Mouse (Mus musculus) bone marrow, adult 2 months (tissue): ENCODE measurements around the gene Rab33a. TPM values are rescaled to one million over a fixed set of nuclear protein-coding genes. Genes with fewer than 3 reads are reported as not detected.

Experiments used
- H3K27ac ChIP-seq: fragments of 200-500 bp; 2 replicates; pipeline ENCODE4 v1.5.1; 2012; ENCODE audit warnings: low read depth, mild to moderate bottlenecking, control low read depth, inconsistent platforms, low read length; ENCODE audit not compliant: control insufficient read depth, poor library complexity, insufficient read depth
- H3K4me1 ChIP-seq: fragments of 200-500 bp; 2 replicates; pipeline ENCODE4 v1.6.1; 2011; ENCODE audit warnings: low read length; ENCODE audit not compliant: control insufficient read depth, insufficient read depth
- H3K4me3 ChIP-seq: fragments of 200-500 bp; replicated peaks from 2 replicates; pipeline ENCODE3; 2011; ENCODE audit warnings: mild to moderate bottlenecking, low read depth, low read length, control low read depth; ENCODE audit not compliant: control insufficient read depth
- CTCF ChIP-seq: fragments of 200-500 bp; IDR thresholded peaks from 2 replicates; pipeline ENCODE4 v1.5.1; 2011; ENCODE audit warnings: low read length, control low read depth; ENCODE audit not compliant: control insufficient read depth, insufficient read depth
- POLR2A ChIP-seq: fragments of 200-500 bp; IDR thresholded peaks from 2 replicates; pipeline ENCODE4 v1.6.1; 2011; ENCODE audit warnings: low read depth, mild to moderate bottlenecking, control low read depth, low read length, borderline replicate concordance; ENCODE audit not compliant: control insufficient read depth
- WGBS: fragments of 180-500 bp; shearing (Covaris S2); methylation state at CpG from one replicate; pipeline ENCODE4 v1.1.7; 2018; 5-methylcytosine and 5-hydroxymethylcytosine counted together
- polyA plus RNA-seq: library from polyadenylated mRNA; stranded (reverse); fragments of >200 nt; gene quantifications from 2 replicates; pipeline ENCODE4 v1.2.4, GENCODE M21; 2011; ENCODE audit warnings: low replicate concordance; ENCODE audit not compliant: missing spikeins, insufficient read depth, insufficient read length

Gene Rab33a
- polyA plus RNA-seq: 1.3 TPM in 1 of 2 replicates, not detected in the other

DNA sequence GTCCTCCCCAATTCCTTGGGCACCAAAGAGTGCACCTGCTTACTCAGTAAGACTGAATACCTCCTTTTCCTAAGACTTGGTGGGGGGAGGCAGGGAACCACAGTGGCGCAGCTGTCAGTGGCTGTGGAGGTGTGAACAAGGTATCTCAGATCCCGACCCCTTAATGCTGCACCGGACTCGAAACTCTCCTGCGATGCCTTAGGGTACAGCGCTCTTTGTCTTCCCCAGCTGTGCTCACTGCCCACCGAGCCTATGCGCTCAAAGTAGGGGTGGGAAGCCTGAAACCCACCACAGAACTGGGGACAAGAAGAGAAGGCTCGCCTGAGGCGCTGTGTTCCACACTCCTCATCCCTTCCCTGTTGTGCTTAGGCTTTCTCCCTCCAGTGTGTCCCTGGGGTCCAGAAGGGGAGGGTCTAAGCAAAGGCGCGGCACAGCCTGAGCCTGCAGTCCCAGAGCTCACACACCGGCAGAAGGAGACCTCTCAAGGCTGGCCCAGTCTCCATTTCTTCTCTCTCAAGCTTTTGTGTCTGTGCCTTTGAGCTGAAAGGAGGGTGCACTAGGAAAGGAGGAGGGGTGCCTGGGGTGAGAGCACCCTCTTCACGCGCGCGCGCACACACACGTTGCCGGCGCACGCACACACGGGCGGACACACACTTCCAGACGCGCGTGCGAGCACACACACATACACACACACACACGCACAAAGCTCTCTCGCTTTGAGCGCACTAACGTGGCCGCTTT is at the start of gene Rab33a:
Gene Rab33a (plus strand): TSS at position 478 of the 741 bp plus-strand sequence.
- TF ChIP-seq POLR2A (no peak), CTCF (no peak)
- H3K27ac ChIP-seq: no peak within 1 kb of the TSS; the same call in 1 of the 2 replicates
- peak within 1 kb of the TSS; percentile 39 for H3K4me3 ChIP-seq
- no peaks in the 10 kb centered on the region; the same call in 1 of the 2 replicates for H3K4me1 ChIP-seq
- WGBS: 20% methylated on average over 33 of the region's 33 CpGs

DNA sequence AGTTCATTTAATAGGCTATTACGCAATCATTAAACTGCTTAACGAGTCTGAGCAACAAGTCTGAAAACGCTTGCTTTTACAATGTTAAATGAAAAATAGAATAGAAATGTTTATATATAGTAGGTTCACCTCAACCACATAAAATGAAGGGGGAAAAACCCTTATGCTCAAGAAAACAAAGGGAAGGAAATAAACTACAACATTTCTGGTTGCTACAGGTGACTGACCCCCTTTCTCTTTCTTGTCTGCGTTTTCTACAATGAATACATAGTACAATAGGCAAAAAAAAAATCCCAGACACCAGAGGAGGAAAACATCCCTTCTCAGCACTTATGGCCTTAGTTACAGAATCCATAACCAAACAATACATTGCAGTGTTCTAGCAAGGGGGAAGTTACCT is 38.0 kb upstream of the Rab33a start:
- no peak overlapping the region for H3K27ac ChIP-seq
- TF ChIP-seq CTCF (no peak), POLR2A (no peak)
- no peak overlapping the region for H3K4me3 ChIP-seq
- H3K4me1 ChIP-seq: no peaks in the 10 kb centered on the region
- 54% methylated on average over 4 of the region's 4 CpGs for WGBS

- 81% methylated on average over 7 of the region's 7 CpGs for WGBS
- H3K4me1 ChIP-seq: no peaks in the 10 kb centered on the region
- no peak overlapping the region for H3K27ac ChIP-seq
- no peak for TF ChIP-seq POLR2A
- TF ChIP-seq CTCF: no peak
- H3K4me3 ChIP-seq: no peak overlapping the region
Measured at GRCm38 (mm10) chrX:48481687-48482086, 37.4 kb upstream of the Rab33a start.

DNA sequence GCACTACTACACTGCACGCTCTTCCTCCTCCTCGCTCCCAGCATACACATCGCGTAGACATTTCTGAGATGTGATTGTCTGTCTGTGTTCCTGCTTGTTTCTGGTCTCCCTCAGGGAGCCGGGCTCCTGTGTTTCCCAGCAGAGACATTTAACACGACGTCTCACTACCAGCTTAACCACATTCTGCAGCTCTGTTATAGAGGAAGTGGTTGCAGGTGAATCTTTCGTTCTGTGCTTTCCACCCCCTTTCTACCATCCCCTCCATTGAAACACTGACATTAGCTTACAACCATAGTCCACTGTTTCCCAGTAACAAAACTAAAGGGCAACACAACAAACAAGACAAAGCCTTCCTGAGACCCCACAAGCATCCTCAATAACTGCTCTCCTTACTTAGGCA is 25.3 kb upstream of the Rab33a start:
- Histone ChIP-seq H3K4me3 (no peak overlapping the region), H3K27ac (no peak overlapping the region), H3K4me1 (no peaks in the 10 kb centered on the region)
- WGBS: 62% methylated on average over 8 of the region's 8 CpGs
- no peak for TF ChIP-seq POLR2A
- no peak for TF ChIP-seq CTCF

DNA sequence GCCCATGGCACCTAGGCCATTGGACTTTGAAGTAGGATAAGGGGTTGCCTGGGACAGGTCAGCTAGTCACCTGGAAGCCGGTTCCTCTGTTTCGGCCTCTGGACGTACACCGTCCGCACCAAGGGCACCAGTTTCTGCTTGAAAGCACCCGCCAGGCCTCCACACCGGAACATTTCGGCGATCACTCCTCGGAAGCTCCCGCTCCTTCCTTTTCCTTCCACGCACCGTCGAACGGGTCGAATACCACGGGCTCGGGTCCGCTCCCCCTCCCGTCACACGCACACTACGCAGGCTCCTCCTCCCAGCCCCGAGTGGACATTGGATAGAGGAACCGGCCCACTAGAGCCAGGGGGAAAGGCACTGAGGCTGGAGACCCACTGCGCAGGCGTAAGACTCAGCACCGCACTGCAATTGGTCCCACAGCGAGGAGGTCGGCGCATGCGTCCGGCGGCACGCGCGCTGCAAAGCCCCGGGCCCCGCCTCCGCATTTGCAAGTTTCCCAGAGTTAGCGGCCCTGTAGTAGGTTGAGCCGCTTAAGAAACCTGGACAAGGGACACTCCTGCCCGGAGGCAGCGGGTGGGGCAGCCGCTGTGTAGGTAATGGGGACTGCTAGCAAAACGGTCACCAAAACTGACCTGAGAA is 5.8 kb upstream of the Rab33a start, which contains the start of gene Aifm1:
Gene Aifm1 (minus strand): TSS at position 398 of the 642 bp plus-strand sequence.
- TF ChIP-seq CTCF (no peak), POLR2A (peak; percentile 56; the same call in 1 of the 2 replicates)
- no peaks in the 10 kb centered on the region; the same call in 1 of the 2 replicates for H3K4me1 ChIP-seq
- peak within 1 kb of the TSS; percentile 87 for H3K4me3 ChIP-seq
- WGBS: 12% methylated on average over 45 of the region's 45 CpGs
- peak within 1 kb of the TSS; percentile 30 for H3K27ac ChIP-seq

DNA sequence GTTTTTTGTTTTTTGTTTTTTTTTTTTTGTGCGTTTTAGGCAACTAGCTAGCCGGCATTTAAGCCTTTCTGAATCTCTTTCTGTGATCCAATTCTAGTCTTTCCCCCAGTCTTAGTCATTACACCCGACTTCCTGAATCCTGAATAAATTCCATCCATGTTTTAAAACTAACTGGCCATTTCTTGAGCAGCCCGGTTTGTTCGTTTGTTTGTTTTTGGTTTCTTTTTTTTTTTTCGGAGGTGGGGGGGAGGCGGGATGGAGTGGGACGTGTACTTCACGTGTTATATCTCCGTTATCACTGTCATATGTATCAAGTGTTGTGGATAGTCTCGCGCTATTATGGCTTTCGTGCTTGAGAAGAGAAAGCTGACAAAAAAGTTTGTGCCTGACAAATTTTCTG is 5.3 kb upstream of the Rab33a start:
- H3K4me1 ChIP-seq: no peaks in the 10 kb centered on the region; the same call in 1 of the 2 replicates

GRCm38 (mm10) chrX:48518211-48518807 is 776 bp upstream of the Rab33a start:
- Histone ChIP-seq H3K4me1 (no peaks in the 10 kb centered on the region; the same call in 1 of the 2 replicates), H3K27ac (no peak overlapping the region; the same call in 1 of the 2 replicates), H3K4me3 (peak overlapping the region; percentile 39)
- no peak for TF ChIP-seq CTCF
- no peak for TF ChIP-seq POLR2A
- WGBS: 22% methylated on average over 15 of the region's 15 CpGs

More for the DNA sequence above, 5.3 kb upstream of the Rab33a start:
- WGBS: 13% methylated on average over 13 of the region's 13 CpGs
- H3K4me3 ChIP-seq: peak overlapping the region; percentile 74
- H3K27ac ChIP-seq: peak overlapping the region; percentile 27; the same call in 1 of the 2 replicates
- TF ChIP-seq CTCF (no peak), POLR2A (no peak)
